ENCODE assay signal across 18 mouse cellular contexts in genomic region chr7:51693539-51694217, GRCm38 (mm10).
A peak's percentile ranks its signal among the peaks of the same experiment; 100 is the strongest.
DNase-seq lines count a peak whose midpoint lies in the region; ATAC-seq and TF ChIP-seq lines count a peak whose summit lies in the region.
"Had no signal": no experiment of that assay in that cellular context is flagged by ENCODE, and none has a peak within 500 bp of the region (broad histone marks: within the 10 kb centered on the region; RNA-seq: fewer than 3 reads in every experiment).

No protein-coding gene starts in this region.

- no peaks in the 10 kb centered on the region for H3K9me3 ChIP-seq in forebrain, embryonic 14.5 days (replicated peaks; ENCODE audit: control insufficient read depth, low read length)
- no peaks in the 10 kb centered on the region for H3K9me3 ChIP-seq in hindbrain, postnatal 0 days (ENCODE audit: low read length)
- no peaks in the 10 kb centered on the region for H3K9me3 ChIP-seq in neural tube, embryonic 13.5 days
- H3K9me3 ChIP-seq in intestine, embryonic 16.5 days (ENCODE audit: control insufficient read depth, low read length) = no peaks in the 10 kb centered on the region
- H3K9me3 ChIP-seq: intestine, embryonic 15.5 days had no signal

- H3K9ac ChIP-seq in forebrain, embryonic 14.5 days (ENCODE audit: low read length) = no peak overlapping the region
- H3K9ac ChIP-seq in hindbrain, postnatal 0 days (replicated peaks; ENCODE audit: low read length) = no peak overlapping the region
- H3K9ac ChIP-seq in neural tube, embryonic 13.5 days = no peak overlapping the region
- H3K9ac ChIP-seq in intestine, embryonic 16.5 days (ENCODE audit: low read depth, low read length) = no peak overlapping the region
- H3K9ac ChIP-seq: intestine, embryonic 15.5 days had no signal

- no peak for TF ChIP-seq CTCF in hindbrain, postnatal 0 days (IDR thresholded peaks at IDR 0.05; ENCODE audit: low read depth)

- H3K27me3 ChIP-seq in forebrain, embryonic 14.5 days (replicated peaks; ENCODE audit: control insufficient read depth, insufficient read depth, low read length) = no peaks in the 10 kb centered on the region
- H3K27me3 ChIP-seq in hindbrain, postnatal 0 days (ENCODE audit: insufficient read depth, low read length) = no peaks in the 10 kb centered on the region
- H3K27me3 ChIP-seq in neural tube, embryonic 13.5 days = no peaks in the 10 kb centered on the region
- no peaks in the 10 kb centered on the region for H3K27me3 ChIP-seq in intestine, embryonic 16.5 days (replicated peaks; ENCODE audit: control insufficient read depth, insufficient read depth, low read length)
- H3K27me3 ChIP-seq: intestine, embryonic 15.5 days had no signal

- 84% methylated on average over 8 of the region's 8 CpGs for WGBS in forebrain, embryonic 14.5 days
- 75% methylated on average over 8 of the region's 8 CpGs for WGBS in hindbrain, postnatal 0 days
- 71% methylated on average over 8 of the region's 8 CpGs for WGBS in neural tube, embryonic 13.5 days
- 83% methylated on average over 8 of the region's 8 CpGs for WGBS in intestine, embryonic 16.5 days

- no peak overlapping the region for H3K4me3 ChIP-seq in forebrain, embryonic 14.5 days (ENCODE audit: low read depth, low read length)
- no peak overlapping the region for H3K4me3 ChIP-seq in hindbrain, postnatal 0 days (ENCODE audit: low read length)
- H3K4me3 ChIP-seq in neural tube, embryonic 13.5 days = no peak overlapping the region
- H3K4me3 ChIP-seq in intestine, embryonic 16.5 days (ENCODE audit: low read length) = no peak overlapping the region
- H3K4me3 ChIP-seq: gastrocnemius, adult 2 months; heart, adult 2 months; intestine, embryonic 15.5 days; layer of hippocampus, adult 2 months; myocyte had no signal

- peak overlapping the region; percentile 15; the same call in 1 of the 2 replicates for H3K27ac ChIP-seq in forebrain, embryonic 14.5 days (ENCODE audit: low read depth, low read length)
- peak overlapping the region; percentile 12; the same call in 1 of the 2 replicates for H3K27ac ChIP-seq in hindbrain, postnatal 0 days
- peak overlapping the region; percentile 63 for H3K27ac ChIP-seq in neural tube, embryonic 13.5 days (replicated peaks)
- H3K27ac ChIP-seq in intestine, embryonic 16.5 days (ENCODE audit: low read length) = no peak overlapping the region
- H3K27ac ChIP-seq: gastrocnemius, adult 2 months; heart, adult 2 months; intestine, embryonic 15.5 days; kidney, postnatal 0 days; layer of hippocampus, adult 2 months had no signal

- peak; percentile 50; the same call in 1 of the 2 replicates for ATAC-seq in forebrain, embryonic 14.5 days
- ATAC-seq in hindbrain, postnatal 0 days = no peak
- ATAC-seq in neural tube, embryonic 13.5 days (ENCODE audit: low read depth) = peak; percentile 85
- ATAC-seq in intestine, embryonic 16.5 days = no peak
- ATAC-seq: intestine, embryonic 15.5 days had no signal

- DNase-seq in cerebellum, postnatal 14 days = peak; percentile 7 to 12
- no peak for DNase-seq in cerebellum, postnatal 25 days
- peak; percentile 13 for DNase-seq in forebrain, embryonic 14.5 days (ENCODE audit: low spot score)
- peak; percentile 8 for DNase-seq in hindbrain, postnatal 0 days (ENCODE audit: low spot score)
- no peak for DNase-seq in lung, postnatal 4 days
- no peak for DNase-seq in spleen, adult 18-20 months
- DNase-seq: adrenal gland, postnatal 14 days; cerebellum, adult 9-11 months; gastrocnemius, adult 2 months; heart, adult 2 months; liver; lung, adult 18-20 months had no signal

- H3K4me1 ChIP-seq in forebrain, embryonic 14.5 days (ENCODE audit: control insufficient read depth, insufficient read depth, low read length) = peaks cover 4% of the 10 kb centered on the region; the same call in 1 of the 2 replicates
- H3K4me1 ChIP-seq in hindbrain, postnatal 0 days (ENCODE audit: insufficient read depth, low read length) = peaks cover 2% of the 10 kb centered on the region; the same call in 1 of the 2 replicates
- H3K4me1 ChIP-seq in neural tube, embryonic 13.5 days (replicated peaks) = peaks cover 14% of the 10 kb centered on the region
- H3K4me1 ChIP-seq in intestine, embryonic 16.5 days (ENCODE audit: control insufficient read depth, insufficient read depth, low read length) = no peaks in the 10 kb centered on the region
- H3K4me1 ChIP-seq: intestine, embryonic 15.5 days had no signal

- H3K4me2 ChIP-seq in forebrain, embryonic 14.5 days (ENCODE audit: low read length) = no peak overlapping the region
- H3K4me2 ChIP-seq in hindbrain, postnatal 0 days (ENCODE audit: low read depth, low read length) = no peak overlapping the region
- no peak overlapping the region for H3K4me2 ChIP-seq in neural tube, embryonic 13.5 days
- H3K4me2 ChIP-seq in intestine, embryonic 16.5 days (ENCODE audit: low read depth, low read length) = no peak overlapping the region
- H3K4me2 ChIP-seq: intestine, embryonic 15.5 days had no signal

- no peaks in the 10 kb centered on the region for H3K36me3 ChIP-seq in forebrain, embryonic 14.5 days (ENCODE audit: control insufficient read depth, insufficient read depth, low read length)
- H3K36me3 ChIP-seq in hindbrain, postnatal 0 days (ENCODE audit: insufficient read depth, low read length) = no peaks in the 10 kb centered on the region
- H3K36me3 ChIP-seq in neural tube, embryonic 13.5 days = no peaks in the 10 kb centered on the region
- H3K36me3 ChIP-seq in intestine, embryonic 16.5 days (ENCODE audit: control insufficient read depth, insufficient read depth, low read length) = no peaks in the 10 kb centered on the region
- H3K36me3 ChIP-seq: intestine, embryonic 15.5 days had no signal

Comparison
In these comparisons a context has a peak if more than half of its experiments do, and no peak if none do; other contexts are left out.
1. DNase-seq: peak in cerebellum, postnatal 14 days (2 of 2), forebrain, embryonic 14.5 days (single experiment) and hindbrain, postnatal 0 days (single experiment); none in cerebellum, postnatal 25 days (0 of 2), lung, postnatal 4 days (0 of 2) and spleen, adult 18-20 months (0 of 2).
2. ATAC-seq: peak in forebrain, embryonic 14.5 days (single experiment) and neural tube, embryonic 13.5 days (single experiment); none in hindbrain, postnatal 0 days (single experiment) and intestine, embryonic 16.5 days (single experiment).